Mouse (Mus musculus): ENCODE measurements around the gene Srebf2. TPM values are rescaled to one million over a fixed set of nuclear protein-coding genes. Genes with fewer than 3 reads are reported as not detected.

Gene Srebf2
- polyA plus RNA-seq, 1 experiment from 2014 or later: 143 TPM

DNA sequence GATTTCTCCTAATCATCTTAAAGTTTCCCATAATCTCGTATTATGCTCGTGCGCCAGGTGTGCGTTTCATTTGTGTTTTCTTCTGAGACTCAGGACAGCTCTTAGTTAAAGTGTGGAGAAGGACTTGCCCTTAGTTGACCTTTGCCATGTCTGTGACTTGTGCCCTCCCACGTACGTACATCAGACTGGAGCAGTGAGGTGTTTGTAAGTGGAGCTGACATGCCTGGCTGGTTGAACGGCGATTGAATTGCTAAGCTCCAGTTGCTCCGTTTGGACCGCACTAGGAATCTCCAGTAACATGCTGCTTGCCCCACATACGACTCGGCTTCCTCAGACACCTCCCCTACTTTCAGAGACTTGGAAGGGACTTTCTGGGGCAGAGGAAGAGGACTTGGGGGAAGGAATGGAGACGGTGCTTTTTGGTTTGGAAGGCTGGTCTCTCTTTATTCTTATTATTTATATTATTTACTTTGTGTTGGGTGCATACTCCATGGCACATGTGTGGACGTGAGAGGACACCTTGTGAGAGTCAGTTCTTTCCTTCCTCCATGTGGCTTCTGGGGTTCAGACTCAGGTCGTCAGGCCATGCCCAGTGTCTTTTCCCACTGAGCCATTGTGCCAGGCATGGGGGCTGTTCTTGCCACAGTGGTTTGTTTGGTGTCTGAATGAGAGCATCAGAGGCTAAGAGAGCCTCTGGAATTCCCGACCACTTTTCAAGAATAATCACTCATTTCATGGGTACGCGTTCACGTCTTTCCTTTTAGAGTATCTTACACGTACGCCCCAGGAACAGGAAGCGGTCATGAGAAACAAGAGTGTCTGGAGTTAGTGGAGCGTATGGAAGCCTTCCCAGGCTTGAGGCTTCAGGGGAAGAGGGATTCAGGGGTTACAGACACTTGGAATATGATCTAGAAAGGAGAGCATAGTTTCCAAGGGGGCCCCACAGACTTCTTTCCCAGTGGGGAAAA is 20.5 kb downstream of the Srebf2 start:
- ATAC-seq (ENCODE audit: low FRiP score) (no peak), DNase-seq (ENCODE audit: low spot score) (no peak)
- Histone ChIP-seq H3K27me3 (ENCODE audit: control insufficient read depth, insufficient read depth, low read length) (no peaks in the 10 kb centered on the region), H3K4me2 (replicated peaks; ENCODE audit: low read depth, low read length) (no peak overlapping the region), H3K9ac (ENCODE audit: low read depth, low read length) (no peak overlapping the region), H3K36me3 (ENCODE audit: control insufficient read depth, insufficient read depth, low read length) (peaks cover 14% of the 10 kb centered on the region), H3K4me3 (ENCODE audit: low read depth, low read length) (no peak overlapping the region), H3K27ac (ENCODE audit: low read depth, low read length) (no peak overlapping the region), H3K9me3 (ENCODE audit: control insufficient read depth, low read length) (no peaks in the 10 kb centered on the region), H3K4me1 (replicated peaks; ENCODE audit: control insufficient read depth, insufficient read depth, low read length) (no peaks in the 10 kb centered on the region)
- WGBS: 66% methylated on average over 23 of the region's 23 CpGs

DNA sequence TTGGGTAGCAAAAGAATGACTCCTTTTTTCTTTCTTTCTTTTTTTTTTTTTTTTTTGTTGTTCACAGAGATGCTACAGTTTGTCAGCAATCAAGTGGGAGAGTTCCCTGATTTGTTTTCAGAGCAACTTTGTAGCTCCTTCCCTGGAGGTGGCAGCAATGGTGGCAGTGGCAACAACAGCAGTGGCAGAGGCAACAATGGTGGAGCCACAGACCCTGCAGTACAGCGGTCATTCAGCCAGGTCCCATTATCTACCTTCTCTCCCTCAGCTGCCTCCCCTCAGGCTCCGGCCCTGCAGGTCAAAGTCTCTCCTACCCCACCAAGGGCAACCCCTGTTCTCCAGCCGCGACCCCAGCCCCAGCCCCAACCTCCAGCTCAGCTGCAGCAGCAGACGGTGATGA is 22.7 kb downstream of the Srebf2 start:
- no peaks in the 10 kb centered on the region for H3K27me3 ChIP-seq (ENCODE audit: control insufficient read depth, insufficient read depth, low read length)
- no peak overlapping the region for H3K4me2 ChIP-seq (replicated peaks; ENCODE audit: low read depth, low read length)
- WGBS: 86% methylated on average over 5 of the region's 5 CpGs
- DNase-seq (ENCODE audit: low spot score): no peak
- no peaks in the 10 kb centered on the region for H3K4me1 ChIP-seq (replicated peaks; ENCODE audit: control insufficient read depth, insufficient read depth, low read length)
- no peak for ATAC-seq (ENCODE audit: low FRiP score)
- H3K9ac ChIP-seq (ENCODE audit: low read depth, low read length): no peak overlapping the region
- no peaks in the 10 kb centered on the region for H3K9me3 ChIP-seq (ENCODE audit: control insufficient read depth, low read length)
- H3K27ac ChIP-seq (ENCODE audit: low read depth, low read length): no peak overlapping the region
- peaks cover 18% of the 10 kb centered on the region for H3K36me3 ChIP-seq (ENCODE audit: control insufficient read depth, insufficient read depth, low read length)
- H3K4me3 ChIP-seq (ENCODE audit: low read depth, low read length): no peak overlapping the region

DNA sequence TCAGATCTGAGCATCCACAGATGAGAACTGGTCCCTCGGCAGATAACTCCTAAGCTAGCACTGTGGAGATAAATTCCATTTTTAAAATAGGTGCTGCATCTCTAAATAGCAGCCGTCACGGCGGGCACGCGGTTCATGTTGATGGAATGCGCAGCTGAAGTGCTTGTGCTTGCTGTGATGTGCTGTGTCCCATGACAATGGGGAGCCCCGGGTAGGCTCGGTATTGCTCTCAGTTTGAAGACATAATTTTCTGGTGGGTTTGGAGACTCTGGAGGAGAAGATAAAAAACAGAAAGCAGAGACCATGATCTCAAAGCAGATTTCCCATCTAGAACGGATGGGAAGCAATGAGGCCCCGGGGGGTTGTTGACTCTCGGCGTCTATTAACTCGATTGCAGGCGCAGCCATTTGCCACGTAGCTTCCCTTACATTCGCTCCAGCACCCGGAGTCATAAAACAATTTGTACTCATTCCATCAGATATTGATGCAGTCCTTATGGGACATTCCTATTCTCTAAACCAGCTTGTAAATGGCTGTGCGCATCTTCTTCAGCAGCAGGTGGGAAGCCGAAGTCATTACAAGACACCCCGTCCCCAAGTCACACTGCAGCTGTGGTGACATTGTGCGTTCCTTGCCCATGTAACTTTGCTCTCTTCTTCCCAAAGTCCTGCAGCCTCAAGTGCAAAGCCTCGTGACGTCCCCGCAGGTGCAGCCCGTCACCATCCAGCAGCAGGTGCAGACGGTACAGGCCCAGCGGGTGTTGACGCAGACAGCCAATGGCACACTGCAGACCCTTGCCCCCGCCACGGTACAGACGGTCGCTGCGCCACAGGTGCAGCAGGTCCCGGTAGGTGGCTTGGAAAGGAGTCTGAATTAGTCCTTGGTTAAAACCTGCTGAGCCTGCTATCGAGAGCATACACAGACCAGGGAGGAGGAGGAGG is 23.7 kb downstream of the Srebf2 start:
- no peak overlapping the region for H3K4me2 ChIP-seq (replicated peaks; ENCODE audit: low read depth, low read length)
- H3K9ac ChIP-seq (ENCODE audit: low read depth, low read length): no peak overlapping the region
- H3K9me3 ChIP-seq (ENCODE audit: control insufficient read depth, low read length): no peaks in the 10 kb centered on the region
- peaks cover 23% of the 10 kb centered on the region for H3K36me3 ChIP-seq (ENCODE audit: control insufficient read depth, insufficient read depth, low read length)
- WGBS: 88% methylated on average over 36 of the region's 36 CpGs
- no peaks in the 10 kb centered on the region for H3K4me1 ChIP-seq (replicated peaks; ENCODE audit: control insufficient read depth, insufficient read depth, low read length)
- no peak for ATAC-seq (ENCODE audit: low FRiP score)
- no peak overlapping the region for H3K4me3 ChIP-seq (ENCODE audit: low read depth, low read length)
- DNase-seq (ENCODE audit: low spot score): no peak
- no peak overlapping the region for H3K27ac ChIP-seq (ENCODE audit: low read depth, low read length)
- no peaks in the 10 kb centered on the region for H3K27me3 ChIP-seq (ENCODE audit: control insufficient read depth, insufficient read depth, low read length)

DNA sequence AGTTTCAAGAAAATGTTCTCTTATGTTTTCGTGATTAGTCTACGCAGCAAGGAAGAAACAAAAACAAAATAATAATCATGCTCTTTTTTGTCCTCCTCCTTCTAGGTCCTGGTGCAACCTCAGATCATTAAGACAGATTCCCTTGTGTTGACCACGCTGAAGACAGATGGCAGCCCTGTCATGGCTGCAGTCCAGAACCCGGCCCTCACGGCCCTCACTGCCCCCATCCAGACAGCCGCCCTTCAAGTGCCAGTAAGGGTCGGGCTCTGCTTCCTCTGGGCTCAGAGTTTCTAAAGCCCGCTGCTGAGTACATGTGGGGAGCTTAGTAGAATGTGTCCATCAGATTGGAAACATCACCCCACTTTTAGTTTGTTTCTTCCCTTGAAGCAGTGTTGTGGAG is 25.7 kb downstream of the Srebf2 start:
- Histone ChIP-seq H3K9me3 (ENCODE audit: control insufficient read depth, low read length) (no peaks in the 10 kb centered on the region), H3K27ac (ENCODE audit: low read depth, low read length) (no peak overlapping the region), H3K9ac (ENCODE audit: low read depth, low read length) (no peak overlapping the region), H3K4me1 (replicated peaks; ENCODE audit: control insufficient read depth, insufficient read depth, low read length) (no peaks in the 10 kb centered on the region), H3K4me2 (replicated peaks; ENCODE audit: low read depth, low read length) (no peak overlapping the region), H3K27me3 (ENCODE audit: control insufficient read depth, insufficient read depth, low read length) (no peaks in the 10 kb centered on the region), H3K4me3 (ENCODE audit: low read depth, low read length) (no peak overlapping the region), H3K36me3 (ENCODE audit: control insufficient read depth, insufficient read depth, low read length) (peaks cover 32% of the 10 kb centered on the region)
- WGBS: 92% methylated on average over 8 of the region's 8 CpGs
- no peak for ATAC-seq (ENCODE audit: low FRiP score)
- no peak for DNase-seq (ENCODE audit: low spot score)

DNA sequence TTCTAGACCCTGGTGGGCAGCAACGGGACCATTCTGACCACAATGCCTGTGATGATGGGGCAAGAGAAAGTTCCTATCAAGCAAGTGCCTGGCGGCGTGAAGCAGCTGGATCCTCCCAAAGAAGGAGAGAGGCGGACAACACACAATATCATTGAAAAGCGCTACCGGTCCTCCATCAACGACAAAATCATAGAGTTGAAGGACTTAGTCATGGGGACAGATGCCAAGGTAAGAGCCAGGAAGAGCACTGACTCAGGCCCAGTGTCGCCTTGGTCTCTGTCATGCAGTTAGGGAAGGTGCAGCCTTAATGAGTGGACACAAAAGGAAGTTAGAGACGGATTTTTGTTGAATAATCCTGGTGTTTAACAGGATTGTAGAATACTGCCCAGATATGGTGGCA is 28.1 kb downstream of the Srebf2 start:
- Histone ChIP-seq H3K4me3 (ENCODE audit: low read depth, low read length) (no peak overlapping the region), H3K4me2 (replicated peaks; ENCODE audit: low read depth, low read length) (no peak overlapping the region), H3K36me3 (ENCODE audit: control insufficient read depth, insufficient read depth, low read length) (peaks cover 50% of the 10 kb centered on the region), H3K9me3 (ENCODE audit: control insufficient read depth, low read length) (no peaks in the 10 kb centered on the region), H3K4me1 (replicated peaks; ENCODE audit: control insufficient read depth, insufficient read depth, low read length) (no peaks in the 10 kb centered on the region), H3K27ac (ENCODE audit: low read depth, low read length) (no peak overlapping the region), H3K9ac (ENCODE audit: low read depth, low read length) (no peak overlapping the region), H3K27me3 (ENCODE audit: control insufficient read depth, insufficient read depth, low read length) (no peaks in the 10 kb centered on the region)
- WGBS: 97% methylated on average over 9 of the region's 9 CpGs
- ATAC-seq (ENCODE audit: low FRiP score) (no peak), DNase-seq (ENCODE audit: low spot score) (no peak)

DNA sequence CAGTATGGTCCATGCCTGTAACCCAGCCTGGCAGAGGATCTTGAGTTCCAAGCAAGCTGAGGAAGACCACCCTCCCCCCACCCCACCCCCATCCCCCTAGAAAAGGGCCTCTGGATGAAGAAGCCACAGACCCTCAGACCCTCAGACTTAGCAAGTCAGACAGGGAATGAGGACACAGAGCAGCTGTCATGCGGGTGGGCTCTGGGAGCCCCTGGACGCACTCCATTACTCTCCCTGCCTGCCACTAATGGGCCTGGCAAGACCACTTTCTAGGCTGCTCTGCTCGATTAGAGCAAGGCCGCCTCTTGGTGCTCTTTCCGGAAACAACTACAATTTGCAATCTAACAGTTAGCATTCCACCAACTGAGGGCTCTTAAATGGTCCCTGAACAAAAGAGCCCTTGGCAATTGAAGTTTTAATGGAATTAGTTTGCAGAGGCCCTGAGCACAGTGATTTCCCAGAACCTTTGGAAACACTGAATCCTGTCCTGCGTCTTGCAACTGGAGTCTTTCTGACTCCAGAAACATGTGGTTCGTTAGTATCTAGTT is 30.8 kb downstream of the Srebf2 start:
- 91% methylated on average over 7 of the region's 7 CpGs for WGBS
- H3K4me1 ChIP-seq (replicated peaks; ENCODE audit: control insufficient read depth, insufficient read depth, low read length): no peaks in the 10 kb centered on the region
- peaks cover 64% of the 10 kb centered on the region for H3K36me3 ChIP-seq (ENCODE audit: control insufficient read depth, insufficient read depth, low read length)
- peaks cover 3% of the 10 kb centered on the region; the same call in 1 of the 2 replicates for H3K9me3 ChIP-seq (ENCODE audit: control insufficient read depth, low read length)
- H3K4me3 ChIP-seq (ENCODE audit: low read depth, low read length): no peak overlapping the region
- ATAC-seq (ENCODE audit: low FRiP score) (no peak), DNase-seq (ENCODE audit: low spot score) (no peak)
- H3K27ac ChIP-seq (ENCODE audit: low read depth, low read length): no peak overlapping the region
- no peaks in the 10 kb centered on the region for H3K27me3 ChIP-seq (ENCODE audit: control insufficient read depth, insufficient read depth, low read length)
- no peak overlapping the region for H3K4me2 ChIP-seq (replicated peaks; ENCODE audit: low read depth, low read length)
- H3K9ac ChIP-seq (ENCODE audit: low read depth, low read length): no peak overlapping the region

DNA sequence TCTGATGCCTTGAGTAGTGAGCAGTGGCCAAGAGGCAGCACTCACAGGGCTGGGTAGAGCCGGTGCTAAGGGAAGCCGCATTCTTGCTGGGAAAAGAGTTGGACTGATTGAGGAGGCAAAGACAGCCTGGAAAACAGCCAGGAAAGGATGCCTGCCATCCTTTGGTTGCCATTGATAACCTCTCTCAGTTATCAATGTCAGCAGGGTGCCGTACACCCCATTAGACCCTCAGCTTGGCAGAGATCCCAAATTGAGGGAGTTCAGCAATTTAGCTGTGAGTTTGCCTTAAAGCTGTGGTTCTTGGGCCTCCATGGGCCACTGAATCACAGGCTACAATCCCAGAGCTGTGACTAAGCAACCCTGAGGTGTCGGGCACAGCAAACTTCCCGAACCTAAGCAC is 34.1 kb downstream of the Srebf2 start:
- no peak overlapping the region for H3K9ac ChIP-seq (ENCODE audit: low read depth, low read length)
- H3K4me1 ChIP-seq (replicated peaks; ENCODE audit: control insufficient read depth, insufficient read depth, low read length): no peaks in the 10 kb centered on the region
- H3K9me3 ChIP-seq (ENCODE audit: control insufficient read depth, low read length): peaks cover 3% of the 10 kb centered on the region; the same call in 1 of the 2 replicates
- no peak overlapping the region for H3K4me3 ChIP-seq (ENCODE audit: low read depth, low read length)
- H3K27me3 ChIP-seq (ENCODE audit: control insufficient read depth, insufficient read depth, low read length): no peaks in the 10 kb centered on the region
- DNase-seq (ENCODE audit: low spot score): no peak
- peaks cover 71% of the 10 kb centered on the region for H3K36me3 ChIP-seq (ENCODE audit: control insufficient read depth, insufficient read depth, low read length)
- H3K27ac ChIP-seq (ENCODE audit: low read depth, low read length): no peak overlapping the region
- no peak for ATAC-seq (ENCODE audit: low FRiP score)
- 92% methylated on average over 5 of the region's 5 CpGs for WGBS
- H3K4me2 ChIP-seq (replicated peaks; ENCODE audit: low read depth, low read length): no peak overlapping the region

DNA sequence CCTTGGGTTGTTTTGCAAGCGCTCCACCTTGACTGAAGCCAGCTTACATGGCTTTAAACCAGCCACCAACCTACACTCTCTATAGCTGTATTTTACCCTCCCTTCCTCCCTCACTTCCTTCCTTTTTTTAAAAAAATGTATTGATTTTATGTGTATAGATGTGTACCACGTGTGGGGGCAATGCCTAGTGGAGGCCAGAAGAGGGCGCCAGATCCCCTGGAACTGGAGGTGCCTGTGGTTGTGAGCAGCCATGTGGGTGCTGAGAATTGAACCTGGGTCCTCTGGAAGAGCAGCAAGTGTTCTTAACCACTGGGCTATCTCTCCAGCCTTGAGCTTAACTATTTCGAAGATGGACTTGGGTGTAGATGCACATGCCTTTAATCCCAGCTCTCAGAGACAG is 35.3 kb downstream of the Srebf2 start:
- Histone ChIP-seq H3K27me3 (ENCODE audit: control insufficient read depth, insufficient read depth, low read length) (no peaks in the 10 kb centered on the region), H3K27ac (ENCODE audit: low read depth, low read length) (no peak overlapping the region), H3K36me3 (ENCODE audit: control insufficient read depth, insufficient read depth, low read length) (peaks cover 77% of the 10 kb centered on the region), H3K9ac (ENCODE audit: low read depth, low read length) (no peak overlapping the region), H3K4me3 (ENCODE audit: low read depth, low read length) (no peak overlapping the region), H3K4me2 (replicated peaks; ENCODE audit: low read depth, low read length) (no peak overlapping the region), H3K9me3 (ENCODE audit: control insufficient read depth, low read length) (peaks cover 3% of the 10 kb centered on the region; the same call in 1 of the 2 replicates), H3K4me1 (replicated peaks; ENCODE audit: control insufficient read depth, insufficient read depth, low read length) (no peaks in the 10 kb centered on the region)
- DNase-seq (ENCODE audit: low spot score) (no peak), ATAC-seq (ENCODE audit: low FRiP score) (no peak)
- WGBS: 97% methylated on average over 4 of the region's 4 CpGs

All from hindbrain, embryonic 11.5 days (tissue).